Mouse (Mus musculus): ENCODE measurements around the gene Per3. TPM values are rescaled to one million over a fixed set of nuclear protein-coding genes. Genes with fewer than 3 reads are reported as not detected.

Gene Per3
- polyA plus RNA-seq, 1 experiment = 1.6 TPM

DNA sequence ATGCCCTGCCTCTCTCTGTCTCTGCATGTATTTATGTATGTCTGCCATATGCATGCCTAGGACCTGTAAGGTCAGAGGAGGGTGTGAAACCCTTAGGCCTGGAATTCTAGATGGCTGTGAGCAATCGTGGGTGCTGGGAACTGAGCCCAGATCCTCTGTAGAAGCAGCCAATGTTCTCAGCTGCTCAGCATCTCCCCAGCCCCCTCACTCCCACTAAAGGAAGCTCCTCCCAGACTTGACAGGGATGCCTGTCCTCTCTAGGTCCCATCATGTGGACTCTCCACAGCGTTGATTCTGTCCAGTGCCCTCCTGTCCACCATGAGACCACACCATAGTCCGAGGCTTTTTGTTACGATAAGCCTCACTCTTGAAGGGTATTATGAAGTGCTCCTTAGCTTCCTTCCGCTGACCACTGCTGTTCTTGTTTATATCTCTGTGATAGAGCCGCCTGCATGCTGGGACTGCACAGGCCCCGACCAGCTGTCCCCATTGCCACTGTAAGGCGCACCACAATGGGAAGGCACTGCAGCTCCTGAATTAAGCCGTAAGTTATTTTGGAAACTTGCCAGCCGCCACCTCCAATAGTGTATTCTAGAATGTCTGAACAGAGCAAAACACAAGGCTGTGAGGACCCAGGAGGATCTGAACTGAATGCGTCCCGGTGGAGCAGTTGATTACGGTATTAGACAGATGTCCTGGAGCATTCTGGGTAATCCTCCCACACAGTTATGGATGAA lies 87.9 kb downstream of the Per3 start:
- H3K4me3 ChIP-seq (ENCODE audit: insufficient read depth, poor library complexity, severe bottlenecking) = no peak overlapping the region
- H3ac ChIP-seq (ENCODE audit: control insufficient read depth, insufficient read length, low read depth) = no peak overlapping the region
- no peaks in the 10 kb centered on the region for H3K36me3 ChIP-seq (ENCODE audit: control insufficient read depth, insufficient read depth)
- H3K27me3 ChIP-seq (ENCODE audit: control insufficient read depth, insufficient read depth, insufficient read length) = peaks cover 10% of the 10 kb centered on the region
- TF ChIP-seq MYOG (IDR thresholded peaks at IDR 0.05; ENCODE audit: control insufficient read depth, extremely low read depth, insufficient read length) (no peak), CEBPB (IDR thresholded peaks at IDR 0.05; ENCODE audit: low read depth) (no peak), FOSL1 (IDR thresholded peaks at IDR 0.05; ENCODE audit: insufficient read depth, low read length, poor library complexity, severe bottlenecking) (no peak), CTCF (IDR thresholded peaks at IDR 0.05; ENCODE audit: control insufficient read depth, insufficient read depth, insufficient read length) (no peak), MAX (IDR thresholded peaks at IDR 0.05) (no peak), USF1 (IDR thresholded peaks at IDR 0.05; ENCODE audit: low read depth) (no peak), MYOD1 (IDR thresholded peaks at IDR 0.05; ENCODE audit: control insufficient read depth, insufficient read length, low read depth) (no peak)
- H3K79me3 ChIP-seq (ENCODE audit: low read depth) = no peaks in the 10 kb centered on the region
- H3K79me2 ChIP-seq (ENCODE audit: control insufficient read depth, insufficient read depth) = no peaks in the 10 kb centered on the region

Other genes with a start within 250 kb of the Per3 start
- 111 TPM for gene Errfi1, start 190.7 kb downstream of the Per3 start, polyA plus RNA-seq (2012; fragmentation: generic; extraction: Trizol)
- 323 TPM for gene Park7, start 130.2 kb downstream of the Per3 start, polyA plus RNA-seq (2012; fragmentation: generic; extraction: Trizol)
- 0.08 TPM for gene Tnfrsf9, start 130.1 kb downstream of the Per3 start, polyA plus RNA-seq (2012; fragmentation: generic; extraction: Trizol)
- not detected for gene Uts2, start 47.6 kb downstream of the Per3 start, polyA plus RNA-seq (2012; fragmentation: generic; extraction: Trizol)
- 40.4 TPM for gene Vamp3, start 13.3 kb upstream of the Per3 start, polyA plus RNA-seq (2012; fragmentation: generic; extraction: Trizol)
- gene Gm13090, start 44.9 kb upstream of the Per3 start, polyA plus RNA-seq (2012; fragmentation: generic; extraction: Trizol) = not detected

Data from C2C12 (cell line).